7 mouse cellular contexts compared by ENCODE assay signal in the genomic region with DNA sequence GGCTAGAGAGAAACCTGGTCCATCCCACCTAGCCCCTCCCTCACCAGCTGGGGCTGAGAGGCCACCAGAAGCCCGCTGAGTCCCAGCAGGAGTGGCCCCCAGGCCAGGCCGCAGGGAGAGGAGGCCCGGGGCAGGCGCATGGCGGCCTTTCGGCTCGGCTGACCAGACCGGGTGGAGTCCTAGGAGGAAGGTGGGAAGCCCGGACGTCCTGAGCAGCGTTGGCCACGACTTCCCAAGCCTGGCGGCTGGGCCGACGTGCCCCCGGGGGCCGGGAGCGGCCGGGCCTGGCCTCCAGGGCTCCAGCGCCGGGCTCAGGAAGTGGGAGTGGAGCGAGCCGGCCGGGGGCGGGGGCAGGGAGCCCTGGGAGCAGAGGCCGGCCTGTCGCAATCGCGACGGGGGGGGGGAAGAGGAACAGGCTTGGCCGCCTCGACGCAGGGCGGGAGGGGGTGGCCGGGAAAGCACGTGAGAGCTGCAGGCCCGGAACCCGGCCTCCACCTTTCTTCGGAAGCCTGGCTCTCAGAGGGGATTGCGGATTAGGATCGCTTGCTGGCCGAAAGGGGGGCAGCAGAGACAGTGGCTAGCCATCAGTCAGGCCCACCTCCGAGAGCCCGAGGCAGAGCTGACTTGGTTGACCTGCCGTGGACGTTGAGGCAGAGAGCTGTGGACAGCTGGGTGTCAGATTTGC. TPM values are rescaled to one million over a fixed set of nuclear protein-coding genes. Genes with fewer than 3 reads are reported as not detected.
DNase-seq lines count a peak whose midpoint lies in the region; ATAC-seq and TF ChIP-seq lines count a peak whose summit lies in the region.

TSS of gene Ltbr (minus strand) at position 340 of the 685 bp plus-strand sequence.

- WGBS in intestine, embryonic 14.5 days, result 2% methylated on average over 42 of the region's 46 CpGs
- WGBS in limb, embryonic 14.5 days, result 3% methylated on average over 29 of the region's 46 CpGs
- 3% methylated on average over 46 of the region's 46 CpGs for WGBS in midbrain, embryonic 14.5 days
- under 1% methylated on average over 45 of the region's 46 CpGs for WGBS in small intestine, adult 2 months

- peak within 1 kb of the TSS; percentile 86 for H3K4me2 ChIP-seq in intestine, embryonic 14.5 days (ENCODE audit: low read length)
- H3K4me2 ChIP-seq in limb, embryonic 14.5 days (replicated peaks; ENCODE audit: low read depth, low read length, severe bottlenecking), result peak within 1 kb of the TSS; percentile 84
- H3K4me2 ChIP-seq in midbrain, embryonic 14.5 days (ENCODE audit: low read length), result peak within 1 kb of the TSS; percentile 60

- intact Hi-C loops in gastrocnemius, postnatal 36 days (cut with DNase I), result no loop called here

- peaks cover 2% of the 10 kb centered on the region; the same call in 1 of the 2 replicates for H3K4me1 ChIP-seq in cortical plate, adult 2 months (ENCODE audit: control insufficient read depth, insufficient read depth, low read length)
- H3K4me1 ChIP-seq in intestine, embryonic 14.5 days (replicated peaks; ENCODE audit: control insufficient read depth, insufficient read depth, low read length), result peaks cover 30% of the 10 kb centered on the region
- H3K4me1 ChIP-seq in limb, embryonic 14.5 days (ENCODE audit: control insufficient read depth, insufficient read depth, low read length), result peaks cover 37% of the 10 kb centered on the region
- H3K4me1 ChIP-seq in midbrain, embryonic 14.5 days (ENCODE audit: control insufficient read depth, insufficient read depth, low read length), result peaks cover 9% of the 10 kb centered on the region
- H3K4me1 ChIP-seq in small intestine, adult 2 months (ENCODE audit: control insufficient read depth, insufficient read depth, insufficient read length, low read length), result peaks cover 17% of the 10 kb centered on the region

- peaks cover 26% of the 10 kb centered on the region for H3K36me3 ChIP-seq in intestine, embryonic 14.5 days (ENCODE audit: control insufficient read depth, insufficient read depth, low read length)
- H3K36me3 ChIP-seq in limb, embryonic 14.5 days (ENCODE audit: control insufficient read depth, insufficient read depth, low read length), result peaks cover 18% of the 10 kb centered on the region; the same call in 1 of the 2 replicates
- no peaks in the 10 kb centered on the region for H3K36me3 ChIP-seq in midbrain, embryonic 14.5 days (ENCODE audit: control insufficient read depth, insufficient read depth, low read length)
- peaks cover 27% of the 10 kb centered on the region for H3K36me3 ChIP-seq in small intestine, adult 2 months (ENCODE audit: control insufficient read depth, insufficient read depth, low read length)

- peak; percentile 86 for DNase-seq in adrenal gland, adult 8-10 months
- DNase-seq in gastrocnemius, postnatal 36 days, result peak; percentile 78 to 88
- peak; percentile 86 for DNase-seq in intestine, embryonic 14.5 days (ENCODE audit: low spot score)
- DNase-seq in limb, embryonic 14.5 days (ENCODE audit: low spot score), result peak; percentile 75
- peak; percentile 69 for DNase-seq in midbrain, embryonic 14.5 days

- H3K27me3 ChIP-seq in intestine, embryonic 14.5 days (replicated peaks; ENCODE audit: control insufficient read depth, insufficient read depth, low read length), result no peaks in the 10 kb centered on the region
- no peaks in the 10 kb centered on the region for H3K27me3 ChIP-seq in limb, embryonic 14.5 days (ENCODE audit: control insufficient read depth, insufficient read depth, low read length)
- H3K27me3 ChIP-seq in midbrain, embryonic 14.5 days (ENCODE audit: control insufficient read depth, insufficient read depth, low read length), result no peaks in the 10 kb centered on the region
- no peaks in the 10 kb centered on the region for H3K27me3 ChIP-seq in small intestine, adult 2 months (ENCODE audit: control insufficient read depth, insufficient read depth, low read length)

- ATAC-seq in intestine, embryonic 14.5 days (replicated peaks; ENCODE audit: low FRiP score, low TSS enrichment, low read depth), result peak; percentile 89
- ATAC-seq in limb, embryonic 14.5 days (ENCODE audit: low FRiP score, low read depth), result peak; percentile 82
- ATAC-seq in midbrain, embryonic 14.5 days (ENCODE audit: low FRiP score, low TSS enrichment), result peak; percentile 68

- no peak for TF ChIP-seq POLR2A in cortical plate, adult 2 months (IDR thresholded peaks at IDR 0.05; ENCODE audit: extremely low read depth, insufficient read depth, low read length)
- TF ChIP-seq POLR2A in limb, embryonic 14.5 days (IDR thresholded peaks at IDR 0.05; ENCODE audit: borderline replicate concordance, extremely low read depth, insufficient read depth, insufficient read length), result no peak
- TF ChIP-seq POLR2A in small intestine, adult 2 months (IDR thresholded peaks at IDR 0.05; ENCODE audit: low read depth, low read length), result peak; percentile 77

- no peaks in the 10 kb centered on the region for H3K9me3 ChIP-seq in intestine, embryonic 14.5 days (ENCODE audit: control insufficient read depth, low read length)
- no peaks in the 10 kb centered on the region for H3K9me3 ChIP-seq in limb, embryonic 14.5 days (ENCODE audit: control insufficient read depth, low read length)
- H3K9me3 ChIP-seq in midbrain, embryonic 14.5 days (ENCODE audit: control insufficient read depth, low read length), result no peaks in the 10 kb centered on the region

- H3K27ac ChIP-seq in cortical plate, adult 2 months (ENCODE audit: insufficient read depth, low read length), result no peak within 1 kb of the TSS
- H3K27ac ChIP-seq in intestine, embryonic 14.5 days (ENCODE audit: low read depth), result peak within 1 kb of the TSS; percentile 79
- peak within 1 kb of the TSS; percentile 75 for H3K27ac ChIP-seq in limb, embryonic 14.5 days (replicated peaks; ENCODE audit: low read depth, low read length)
- 0 out of 2 replicates have a peak within 1 kb of the TSS, but pooled peaks have one; percentile 26 for H3K27ac ChIP-seq in midbrain, embryonic 14.5 days (replicated peaks; ENCODE audit: low read depth, low read length)
- H3K27ac ChIP-seq in small intestine, adult 2 months (ENCODE audit: insufficient read depth, low read depth, low read length), result peak within 1 kb of the TSS; percentile 78

- peak within 1 kb of the TSS; percentile 93 for H3K9ac ChIP-seq in intestine, embryonic 14.5 days (ENCODE audit: low read length)
- peak within 1 kb of the TSS; percentile 84 for H3K9ac ChIP-seq in limb, embryonic 14.5 days (ENCODE audit: low read depth, low read length, severe bottlenecking)
- peak within 1 kb of the TSS; percentile 54 for H3K9ac ChIP-seq in midbrain, embryonic 14.5 days (replicated peaks; ENCODE audit: low read length)

- H3K4me3 ChIP-seq in cortical plate, adult 2 months (ENCODE audit: insufficient read depth, low read length), result peak within 1 kb of the TSS; percentile 30
- peak within 1 kb of the TSS; percentile 63 for H3K4me3 ChIP-seq in intestine, embryonic 14.5 days (ENCODE audit: low read depth, low read length)
- H3K4me3 ChIP-seq in limb, embryonic 14.5 days (replicated peaks; ENCODE audit: low read length), result peak within 1 kb of the TSS; percentile 52
- H3K4me3 ChIP-seq in midbrain, embryonic 14.5 days (replicated peaks; ENCODE audit: low read depth, low read length), result peak within 1 kb of the TSS; percentile 31
- H3K4me3 ChIP-seq in small intestine, adult 2 months (ENCODE audit: low read depth, low read length), result peak within 1 kb of the TSS; percentile 87

- TF ChIP-seq CTCF in cortical plate, adult 2 months (IDR thresholded peaks at IDR 0.05; ENCODE audit: extremely low read depth, insufficient read depth, low read length), result no peak
- no peak for TF ChIP-seq CTCF in small intestine, adult 2 months (IDR thresholded peaks at IDR 0.05; ENCODE audit: extremely low read depth, insufficient read length, insufficient replicate concordance, low read depth, low read length)

RNA-seq across cellular contexts. Expression of gene Ltbr, which starts in this region (rescaled TPM):
- 10 to 100 TPM; 74.1 to 83.5 (median 81.0) TPM for total RNA-seq in adrenal gland, adult 8-10 months (2022)
- polyA plus RNA-seq in cortical plate, adult 2 months (2012; rRNA removed), result 10.3 and 10.8 TPM in 2 replicates
- total RNA-seq in gastrocnemius, postnatal 36 days (2021), result 10 to 100 TPM; 20.3 to 21.7 TPM
- polyA plus RNA-seq in intestine, embryonic 14.5 days (2014; fragmentation: Nextera tagmentation; extraction: Ambion mirVana), result 67.4 and 67.8 TPM in 2 replicates
- polyA plus RNA-seq in limb, embryonic 14.5 days (2012; rRNA removed), result 52.7 and 68.8 TPM in 2 replicates
- 45.8 and 51.1 TPM in 2 replicates for polyA plus RNA-seq in limb, embryonic 14.5 days (2014; fragmentation: Nextera tagmentation; extraction: Ambion mirVana)
- polyA plus RNA-seq in midbrain, embryonic 14.5 days (2014; fragmentation: Nextera tagmentation; extraction: Ambion mirVana), result 10.2 and 13.9 TPM in 2 replicates
- polyA plus RNA-seq in small intestine, adult 2 months (2012; rRNA removed), result 122 and 167 TPM in 2 replicates

Comparison
In these comparisons a context has a peak if more than half of its experiments do, and no peak if none do; other contexts are left out.
1. H3K4me3 ChIP-seq: peak in every context shown above with its lines; median percentile 87 in small intestine, adult 2 months; 63 in intestine, embryonic 14.5 days; 52 in limb, embryonic 14.5 days; 31 in midbrain, embryonic 14.5 days; 30 in cortical plate, adult 2 months.